Mouse (Mus musculus) brain, embryonic 14.5 days (tissue): ENCODE data around the gene Parp11.

Experiments
- CTCF ChIP-seq: fragments of 200-500 bp; IDR thresholded peaks from 2 replicates; pipeline ENCODE4 v1.5.1; 2012; ENCODE audit warnings: inconsistent platforms, mild to moderate bottlenecking, moderate library complexity, borderline replicate concordance; ENCODE audit not compliant: insufficient read depth, insufficient read length; ENCODE audit errors: extremely low read depth
- POLR2A ChIP-seq: fragments of 200-500 bp; IDR thresholded peaks from 2 replicates; pipeline ENCODE4 v1.6.1; 2012; ENCODE audit warnings: mild to moderate bottlenecking, inconsistent platforms, borderline replicate concordance; ENCODE audit not compliant: poor library complexity, insufficient read depth, insufficient read length, severe bottlenecking; ENCODE audit errors: extremely low read depth

DNA sequence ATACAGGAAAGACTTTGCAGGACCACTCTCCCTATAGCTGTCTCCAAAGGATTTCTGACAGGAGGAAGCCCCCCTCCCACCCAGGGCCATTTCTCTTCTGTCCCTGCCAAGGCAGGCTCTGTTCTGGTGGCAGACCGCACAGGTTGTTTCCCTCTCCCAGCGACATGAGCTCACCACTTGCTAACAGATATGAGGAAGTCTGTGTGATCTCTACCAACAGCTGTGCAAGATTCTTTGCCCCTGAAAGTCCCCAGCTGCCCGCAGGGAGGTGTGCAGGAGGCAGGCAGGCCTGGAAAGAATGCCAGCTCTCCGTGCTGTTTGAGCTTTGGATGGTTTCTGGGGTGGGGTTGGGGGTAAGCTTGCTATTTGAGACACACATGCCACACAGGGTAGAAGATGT, 38.9 kb upstream of the Parp11 start:
- TF ChIP-seq CTCF (no peak; the same call in 1 of the 2 replicates), POLR2A (no peak)
